9 mouse cellular contexts compared by ENCODE assay signal in the genomic region with DNA sequence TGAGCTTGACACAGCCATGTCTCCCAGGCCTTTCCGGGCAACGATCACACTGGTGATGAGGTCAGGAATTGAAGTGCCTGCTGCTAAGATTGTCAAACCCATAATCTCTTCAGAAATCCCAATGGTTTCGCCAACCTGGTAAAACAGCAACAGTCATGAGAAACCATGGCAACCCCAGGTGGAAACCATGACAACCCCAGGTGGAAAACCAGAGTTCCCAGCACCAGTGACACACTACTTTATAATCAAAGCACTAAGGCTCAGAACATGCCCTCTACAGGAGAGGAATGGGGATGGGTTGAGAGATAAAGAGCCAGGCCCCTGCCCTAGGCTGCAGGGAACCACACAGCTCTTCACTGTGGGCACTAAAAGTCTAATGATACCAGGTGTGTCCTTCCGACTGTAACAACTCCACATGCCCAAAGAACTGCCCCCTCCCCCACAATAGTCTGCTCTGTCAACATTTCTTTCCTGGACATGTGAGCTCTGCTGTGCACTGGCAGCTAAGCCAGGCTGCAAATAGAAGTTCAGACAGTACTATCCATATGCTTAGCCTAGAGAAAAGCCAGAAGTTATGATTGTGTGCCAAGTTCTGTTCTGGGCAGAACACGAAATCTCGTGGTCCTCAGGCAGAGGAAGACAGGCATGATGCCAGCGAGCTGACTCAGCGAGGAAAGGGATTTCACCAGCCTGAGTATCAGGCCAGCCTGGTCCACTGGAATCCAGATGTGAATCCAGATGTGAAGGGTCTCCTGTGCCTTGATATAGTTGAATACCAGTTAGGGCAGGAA. TPM values are rescaled to one million over a fixed set of nuclear protein-coding genes. Genes with fewer than 3 reads are reported as not detected.
DNase-seq lines count a peak whose midpoint lies in the region; ATAC-seq and TF ChIP-seq lines count a peak whose summit lies in the region.
"Had no signal": no experiment of that assay in that cellular context is flagged by ENCODE, and none has a peak within 500 bp of the region (broad histone marks: within the 10 kb centered on the region; RNA-seq: fewer than 3 reads in every experiment).

No protein-coding gene starts in this region.

- in situ Hi-C loops in CH12.LX (cut with MboI; ENCODE audit: low pct_ligation_motif_present, low pct_unique_long_range_greater_than_20kb, low sequenced_read_pairs), result loop anchor here (25.0 kb wide), 1 partner anchor 614 kb away; no protein-coding TSS in a partner anchor

- peaks cover 14% of the 10 kb centered on the region for H3K4me1 ChIP-seq in forebrain, embryonic 10.5 days
- H3K4me1 ChIP-seq in forebrain, embryonic 12.5 days, result peaks cover 8% of the 10 kb centered on the region; the same call in 1 of the 2 replicates
- H3K4me1 ChIP-seq in CH12.LX (ENCODE audit: control insufficient read depth in 1 of 2, insufficient read depth in 2 of 2), result peaks cover 0 to 13% of the 10 kb centered on the region in 2 experiments; a peak in 2 of 4 replicates
- no peaks in the 10 kb centered on the region; the same call in 1 of the 2 replicates for H3K4me1 ChIP-seq in stomach, postnatal 0 days (replicated peaks; ENCODE audit: control insufficient read depth, insufficient read depth)

- intact Hi-C loops in heart, postnatal 10 days (cut with DNase I), result no loop called here
- intact Hi-C loops in left cerebral cortex, postnatal 4 days (cut with DNase I), result no loop called here

- dilution Hi-C loops in CH12.LX (cut with MboI; ENCODE audit: extremely low pct_ligation_motif_present, extremely low pct_unique_long_range_greater_than_20kb, low sequenced_read_pairs), result no loop called here

- 81% methylated on average over 8 of the region's 8 CpGs for WGBS in forebrain, embryonic 10.5 days
- WGBS in forebrain, embryonic 12.5 days, result 67% methylated on average over 8 of the region's 8 CpGs
- WGBS in stomach, postnatal 0 days, result 42% methylated on average over 8 of the region's 8 CpGs

- no peaks in the 10 kb centered on the region for H3K36me3 ChIP-seq in forebrain, embryonic 10.5 days (replicated peaks)
- H3K36me3 ChIP-seq in forebrain, embryonic 12.5 days (replicated peaks), result no peaks in the 10 kb centered on the region
- H3K36me3 ChIP-seq in CH12.LX (replicated peaks in 1 of 2; ENCODE audit: control insufficient read depth in 1 of 2, insufficient read depth in 1 of 2, low read length in 1 of 2), result peaks cover 17 to 33% of the 10 kb centered on the region in 2 experiments
- H3K36me3 ChIP-seq in stomach, postnatal 0 days (ENCODE audit: control insufficient read depth, insufficient read depth, low read length), result no peaks in the 10 kb centered on the region

- H3K4me2 ChIP-seq in forebrain, embryonic 12.5 days, result no peak overlapping the region
- no peak overlapping the region for H3K4me2 ChIP-seq in CH12.LX (ENCODE audit: insufficient read depth, low read depth, poor library complexity, severe bottlenecking)
- H3K4me2 ChIP-seq in stomach, postnatal 0 days (replicated peaks; ENCODE audit: low read depth), result no peak overlapping the region

- no peak for ATAC-seq in forebrain, embryonic 12.5 days (ENCODE audit: low FRiP score)
- peak; percentile 43; the same call in 1 of the 2 replicates for ATAC-seq in common myeloid progenitor, adult 5-6 weeks (replicated peaks; ENCODE audit: low read depth, poor library complexity, severe bottlenecking)
- peak; percentile 60; the same call in 1 of the 2 replicates for ATAC-seq in stomach, postnatal 0 days (ENCODE audit: low FRiP score, low TSS enrichment)

- no peak overlapping the region for H3K9ac ChIP-seq in forebrain, embryonic 12.5 days
- H3K9ac ChIP-seq in CH12.LX (ENCODE audit: insufficient read depth, low read depth), result no peak overlapping the region
- H3K9ac ChIP-seq in stomach, postnatal 0 days (ENCODE audit: low read length), result no peak overlapping the region

- no peaks in the 10 kb centered on the region for H3K27me3 ChIP-seq in forebrain, embryonic 10.5 days (ENCODE audit: poor library complexity, severe bottlenecking)
- 0 out of 2 replicates have a peak, but pooled peaks cover 7% of the 10 kb centered on the region for H3K27me3 ChIP-seq in forebrain, embryonic 12.5 days
- H3K27me3 ChIP-seq in CH12.LX (replicated peaks), result no peaks in the 10 kb centered on the region
- no peaks in the 10 kb centered on the region for H3K27me3 ChIP-seq in stomach, postnatal 0 days (ENCODE audit: control insufficient read depth, insufficient read depth, low read length)

- DNase-seq in forebrain, embryonic 10.5 days (ENCODE audit: extremely low spot score, low spot score), result no peak
- DNase-seq in CH12.LX (ENCODE audit: extremely low read depth), result no peak
- DNase-seq in heart, postnatal 10 days, result peak; percentile 87 to 89
- DNase-seq in left cerebral cortex, postnatal 4 days, result peak; percentile 79
- DNase-seq in stomach, postnatal 0 days (ENCODE audit: low spot score), result peak; percentile 43
- no peak for DNase-seq in spleen, adult 12 weeks (ENCODE audit: low spot score)

- no peaks in the 10 kb centered on the region for H3K9me3 ChIP-seq in forebrain, embryonic 10.5 days
- no peaks in the 10 kb centered on the region for H3K9me3 ChIP-seq in forebrain, embryonic 12.5 days
- no peaks in the 10 kb centered on the region for H3K9me3 ChIP-seq in CH12.LX (replicated peaks; ENCODE audit: low read length)
- no peaks in the 10 kb centered on the region for H3K9me3 ChIP-seq in stomach, postnatal 0 days (ENCODE audit: control insufficient read depth, low read length)

- TF ChIP-seq RAD21 in CH12.LX (IDR thresholded peaks at IDR 0.05; ENCODE audit: low read depth, low read length), result no peak

- TF ChIP-seq POLR2A in CH12.LX (IDR thresholded peaks at IDR 0.05; ENCODE audit: low read depth, low read length), result no peak

- H3K27ac ChIP-seq in forebrain, embryonic 10.5 days, result peak overlapping the region; percentile 36; the same call in 1 of the 2 replicates
- no peak overlapping the region for H3K27ac ChIP-seq in forebrain, embryonic 12.5 days
- no peak overlapping the region for H3K27ac ChIP-seq in CH12.LX (ENCODE audit: insufficient read depth, low read depth)
- H3K27ac ChIP-seq in stomach, postnatal 0 days (replicated peaks), result peak overlapping the region; percentile 58

- TF ChIP-seq CTCF in CH12.LX (conservative IDR thresholded peaks at IDR 0.05 in 1 of 2, IDR thresholded peaks at IDR 0.05 in 1 of 2; ENCODE audit: low read depth in 2 of 2, low read length in 2 of 2), result no peak
- no peak for TF ChIP-seq CTCF in stomach, postnatal 0 days (IDR thresholded peaks at IDR 0.05; ENCODE audit: low read depth)

- no peaks in the 10 kb centered on the region for H3K79me2 ChIP-seq in CH12.LX (replicated peaks; ENCODE audit: control insufficient read depth, extremely low read depth, insufficient read depth, poor library complexity, severe bottlenecking)

- TF ChIP-seq EP300 in CH12.LX (IDR thresholded peaks at IDR 0.05; ENCODE audit: low read length), result no peak
- no peak for TF ChIP-seq EP300 in stomach, postnatal 0 days (optimal IDR thresholded peaks at IDR 0.05)

- H3K4me3 ChIP-seq in forebrain, embryonic 10.5 days, result no peak overlapping the region
- no peak overlapping the region for H3K4me3 ChIP-seq in forebrain, embryonic 12.5 days (replicated peaks)
- H3K4me3 ChIP-seq in CH12.LX (replicated peaks in 1 of 3; ENCODE audit: low read depth in 2 of 3, low read length in 2 of 3, poor library complexity in 1 of 3), result no peak overlapping the region
- H3K4me3 ChIP-seq in stomach, postnatal 0 days (ENCODE audit: low read depth, low read length), result no peak overlapping the region
- H3K4me3 ChIP-seq: erythroblast, embryonic 14.5 days had no signal

TF ChIP-seq in CH12.LX, 34 proteins besides CTCF, POLR2A, EP300 and RAD21:
- no peak for TF ChIP-seq MAZ (IDR thresholded peaks at IDR 0.05; ENCODE audit: low read depth, low read length)
- peak; percentile 81 for TF ChIP-seq POLR2AphosphoS2 (IDR thresholded peaks at IDR 0.05; ENCODE audit: low read depth, low read length)
- no peak; the same call in 1 of the 2 replicates for TF ChIP-seq MXI1 (IDR thresholded peaks at IDR 0.05; ENCODE audit: low read depth, low read length)
- no peak for TF ChIP-seq MYC (IDR thresholded peaks at IDR 0.05; ENCODE audit: low read depth, low read length)
- peak; percentile 49; the same call in 1 of the 2 replicates for TF ChIP-seq MAFK (IDR thresholded peaks at IDR 0.05; ENCODE audit: insufficient replicate concordance, low read length)

RNA-seq across cellular contexts. Expression of gene Slc24a1, which starts 25.0 kb away (rescaled TPM):
- 0.04 TPM in 1 of 2 replicates, not detected in the other for polyA plus RNA-seq in forebrain, embryonic 10.5 days (2016; fragmentation: Nextera tagmentation; extraction: Ambion mirVana)
- polyA plus RNA-seq in forebrain, embryonic 12.5 days (2016; fragmentation: Nextera tagmentation; extraction: Ambion mirVana), result 0.11 TPM in 1 of 2 replicates, not detected in the other
- under 0.01 and 0.04 TPM in 2 replicates for total RNA-seq in CH12.LX (2012; rRNA removed)
- total RNA-seq in CH12.LX (2014; rRNA removed), result not detected in 2 replicates
- polyA plus RNA-seq in CH12.LX (2012; ENCODE audit: insufficient read length, low read depth), result 0.05 and 0.11 TPM in 2 replicates
- total RNA-seq in common myeloid progenitor, adult 5-6 weeks (2017), result 0.18 TPM in 1 of 2 replicates, not detected in the other
- under 1 TPM; 0.07 to 0.22 TPM for total RNA-seq in heart, postnatal 10 days (2021)
- under 1 TPM; 0.14 to 0.26 TPM for total RNA-seq in left cerebral cortex, postnatal 4 days (2021)
- polyA plus RNA-seq in stomach, postnatal 0 days (2015; fragmentation: Nextera tagmentation; extraction: Ambion mirVana), result 0.01 and 0.05 TPM in 2 replicates
- polyA plus RNA-seq: erythroblast, embryonic 14.5 days had no signal

RNA-seq across cellular contexts. Expression of gene Ints14, which starts 34.3 kb away (rescaled TPM):
- 74.2 and 77.6 TPM in 2 replicates for polyA plus RNA-seq in forebrain, embryonic 10.5 days (2016; fragmentation: Nextera tagmentation; extraction: Ambion mirVana)
- 60.9 and 62.8 TPM in 2 replicates for polyA plus RNA-seq in forebrain, embryonic 12.5 days (2016; fragmentation: Nextera tagmentation; extraction: Ambion mirVana)
- total RNA-seq in CH12.LX (2012; rRNA removed) (30.1 and 38.2 TPM in 2 replicates), CH12.LX (2014; rRNA removed) (51.9 and 52.9 TPM in 2 replicates)
- 55.8 and 58.2 TPM in 2 replicates for polyA plus RNA-seq in CH12.LX (2012; ENCODE audit: insufficient read length, low read depth)
- total RNA-seq in common myeloid progenitor, adult 5-6 weeks (2017), result 30.4 and 37.1 TPM in 2 replicates
- total RNA-seq in heart, postnatal 10 days (2021), result 10 to 100 TPM; 25.7 to 27.0 TPM
- 10 to 100 TPM; 22.1 to 24.2 TPM for total RNA-seq in left cerebral cortex, postnatal 4 days (2021)
- 25.0 and 25.8 TPM in 2 replicates for polyA plus RNA-seq in stomach, postnatal 0 days (2015; fragmentation: Nextera tagmentation; extraction: Ambion mirVana)

Comparison
In these comparisons a context has a peak if more than half of its experiments do, and no peak if none do; other contexts are left out.
1. H3K27ac ChIP-seq: peak in forebrain, embryonic 10.5 days (single experiment) and stomach, postnatal 0 days (single experiment); none in forebrain, embryonic 12.5 days (single experiment) and CH12.LX (single experiment).
2. DNase-seq: peak in heart, postnatal 10 days (2 of 2), left cerebral cortex, postnatal 4 days (single experiment) and stomach, postnatal 0 days (single experiment); none in forebrain, embryonic 10.5 days (single experiment), CH12.LX (single experiment) and spleen, adult 12 weeks (single experiment).